Mouse (Mus musculus) layer of hippocampus, postnatal 25 days (tissue): ENCODE data around the gene Pla1a. TPM values are rescaled to one million over a fixed set of nuclear protein-coding genes. Genes with fewer than 3 reads are reported as not detected.
A peak's percentile ranks its signal among the peaks of the same experiment; 100 is the strongest.
"Not testable (repeated sequence)": the region's sequence is repeated elsewhere in the genome, so short reads cannot be mapped to it uniquely, and the experiment has no call there.

Source experiments
- DNase-seq, 2 experiments: peaks; one replicate each; pipeline ENCODE4 v3.0.0; 2022; ENCODE audit warnings: mixed read lengths in 2 of 2, low spot score in 1 of 2; ENCODE audit errors: extremely low spot score in 1 of 2
- total RNA-seq, 2 experiments: library from RNA; stranded (reverse); gene quantifications; 2 replicates each; pipeline ENCODE4 v1.2.3; 2021

The Pla1a gene
- total RNA-seq, 2 experiments from 2014 or later = 0.35 to 0.98 TPM

- DNase-seq = no peak
Observed at GRCm38 (mm10) chr16:38459990-38460389, 27.0 kb upstream of the Pla1a start.

DNA sequence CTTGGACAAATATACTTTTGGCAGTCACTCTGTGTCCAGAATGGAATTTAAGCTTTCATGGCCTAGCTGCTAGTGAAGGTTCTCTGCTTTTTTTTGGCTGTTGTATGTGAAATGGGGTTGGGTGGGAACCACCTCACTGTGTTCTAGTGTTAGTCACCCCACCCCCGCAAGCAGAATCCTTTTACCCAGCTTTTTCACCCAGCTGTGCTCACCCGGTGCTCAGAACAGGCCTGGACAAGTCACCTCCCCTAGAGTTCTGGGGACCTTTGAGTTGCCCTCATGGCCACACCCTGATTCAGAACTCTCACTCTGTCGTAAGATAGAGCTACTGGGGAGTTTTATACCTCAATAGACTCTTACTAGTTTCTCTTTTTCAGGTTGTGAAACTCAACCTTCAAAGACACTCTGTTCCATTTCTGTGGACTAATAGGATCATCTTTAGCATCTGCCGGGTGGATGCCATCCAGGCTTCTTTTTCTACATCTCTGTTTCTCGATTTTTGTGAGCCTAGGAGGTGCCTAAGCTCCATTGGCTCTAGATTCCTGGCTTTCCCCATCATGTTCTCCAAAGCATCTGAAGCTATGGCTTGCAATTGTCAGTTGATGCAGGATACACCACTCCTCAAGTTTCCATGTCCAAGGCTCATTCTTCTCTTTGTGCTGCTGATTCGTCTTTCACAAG is 25.8 kb upstream of the Pla1a start:
- no peak for DNase-seq

DNA sequence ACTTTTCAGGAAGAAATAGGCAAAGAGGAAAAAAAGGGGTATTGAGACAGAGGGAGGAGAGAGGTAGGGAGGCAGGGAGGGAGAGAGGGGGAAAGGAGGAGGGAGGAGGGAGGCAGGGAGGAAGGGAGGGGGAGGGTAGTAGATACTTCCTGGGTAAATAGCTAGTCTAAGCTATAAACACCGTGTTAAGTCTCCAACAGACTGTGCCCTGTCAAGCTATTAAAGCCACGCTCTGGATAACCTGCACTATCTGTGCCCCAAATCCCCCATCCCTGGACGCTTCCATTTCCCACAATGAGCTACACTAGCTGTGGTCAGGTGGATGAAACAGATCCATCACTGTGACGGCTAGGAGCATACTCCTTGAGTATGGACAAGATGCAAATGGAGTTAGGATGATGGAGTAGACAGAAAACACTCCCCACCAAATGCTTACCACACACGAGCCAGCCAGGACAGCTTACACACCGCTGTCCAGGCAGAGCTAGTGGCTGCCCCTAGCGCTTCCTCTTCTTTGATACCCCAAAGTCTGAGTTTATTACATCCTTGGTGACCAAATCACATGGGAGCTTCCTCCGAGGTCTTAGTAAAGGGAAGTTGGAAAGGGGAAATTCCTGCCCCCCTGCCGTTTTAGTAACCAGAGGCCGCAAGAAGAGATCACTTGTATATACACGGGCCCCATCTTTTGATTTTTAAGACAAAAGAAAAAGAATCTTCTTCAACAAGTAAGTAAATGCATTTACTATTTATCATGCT is 24.0 kb upstream of the Pla1a start:
- no peak for DNase-seq

DNA sequence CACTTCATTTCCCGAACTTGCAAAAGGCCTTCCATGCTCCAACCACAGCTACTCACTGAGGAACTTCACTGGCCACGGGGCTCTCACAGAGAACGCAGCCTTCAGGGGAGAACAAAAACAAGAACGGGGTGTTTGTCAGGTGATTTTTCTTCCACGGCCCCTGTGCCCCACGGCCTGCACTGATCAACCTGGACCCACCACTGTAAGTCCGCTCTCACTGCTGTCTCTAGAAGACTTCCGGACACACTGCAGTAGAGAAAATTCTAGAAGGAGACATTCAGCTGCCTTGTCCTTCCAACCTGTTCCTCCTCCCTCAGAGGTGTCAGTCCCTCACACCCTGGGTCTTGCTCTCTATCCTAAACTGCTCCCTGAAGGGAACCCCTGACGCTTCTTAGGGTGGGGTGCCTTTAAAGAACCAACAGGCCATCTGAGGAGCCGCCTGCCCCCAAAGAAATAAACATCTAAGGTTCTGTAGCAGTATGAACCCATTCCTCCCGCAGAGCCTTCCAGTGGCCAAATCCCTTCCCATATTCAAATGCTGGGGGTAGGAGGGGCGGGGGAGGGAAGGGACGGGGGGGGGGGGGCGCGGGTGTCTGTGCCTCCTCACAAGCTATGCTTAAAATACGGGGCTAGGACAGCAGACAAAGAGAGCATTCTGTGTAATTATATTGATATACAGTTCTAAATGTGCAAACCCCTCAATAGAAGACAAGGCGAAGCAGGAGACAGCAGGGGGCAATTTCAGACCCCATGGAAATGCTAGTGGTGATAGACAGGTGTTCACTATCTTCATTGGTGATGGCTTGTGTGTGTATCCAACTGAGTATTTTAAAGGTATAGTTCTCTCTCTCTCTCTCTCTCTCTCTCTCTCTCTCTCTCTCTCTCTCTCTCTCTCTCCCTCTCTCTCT is 22.8 kb upstream of the Pla1a start, which contains the start of gene Cd80:
Gene Cd80, plus strand, starts transcription at position 51 of the 908 bp plus-strand sequence.
- no peak for DNase-seq

- DNase-seq = no peak
Observed at GRCm38 (mm10) chr16:38454533-38455254, 21.7 kb upstream of the Pla1a start.

- DNase-seq = no peak
Observed at GRCm38 (mm10) chr16:38453952-38454351, 21.0 kb upstream of the Pla1a start.

DNA sequence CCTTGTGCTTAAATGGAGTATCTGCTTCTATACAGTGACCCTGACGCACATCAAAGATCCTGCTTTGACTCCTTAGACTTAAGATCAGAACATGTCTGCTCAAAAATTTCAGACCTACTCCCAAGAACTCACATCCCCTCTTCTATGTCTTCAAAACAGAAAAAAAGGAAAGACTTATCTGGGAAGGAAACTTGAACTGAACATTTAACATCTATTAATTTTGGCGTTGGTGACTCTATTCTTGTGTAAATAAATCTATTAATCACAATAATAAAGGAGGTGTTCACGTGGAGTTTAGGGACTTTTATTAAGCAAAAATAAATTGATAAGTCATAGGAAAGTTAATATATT is 20.2 kb upstream of the Pla1a start:
- DNase-seq = no peak

- peak; percentile 79 to 84 for DNase-seq
Observed at GRCm38 (mm10) chr16:38452442-38453202, 19.7 kb upstream of the Pla1a start, which contains the start of gene Adprh. Gene Adprh (minus strand): TSS chr16:38452703.

DNA sequence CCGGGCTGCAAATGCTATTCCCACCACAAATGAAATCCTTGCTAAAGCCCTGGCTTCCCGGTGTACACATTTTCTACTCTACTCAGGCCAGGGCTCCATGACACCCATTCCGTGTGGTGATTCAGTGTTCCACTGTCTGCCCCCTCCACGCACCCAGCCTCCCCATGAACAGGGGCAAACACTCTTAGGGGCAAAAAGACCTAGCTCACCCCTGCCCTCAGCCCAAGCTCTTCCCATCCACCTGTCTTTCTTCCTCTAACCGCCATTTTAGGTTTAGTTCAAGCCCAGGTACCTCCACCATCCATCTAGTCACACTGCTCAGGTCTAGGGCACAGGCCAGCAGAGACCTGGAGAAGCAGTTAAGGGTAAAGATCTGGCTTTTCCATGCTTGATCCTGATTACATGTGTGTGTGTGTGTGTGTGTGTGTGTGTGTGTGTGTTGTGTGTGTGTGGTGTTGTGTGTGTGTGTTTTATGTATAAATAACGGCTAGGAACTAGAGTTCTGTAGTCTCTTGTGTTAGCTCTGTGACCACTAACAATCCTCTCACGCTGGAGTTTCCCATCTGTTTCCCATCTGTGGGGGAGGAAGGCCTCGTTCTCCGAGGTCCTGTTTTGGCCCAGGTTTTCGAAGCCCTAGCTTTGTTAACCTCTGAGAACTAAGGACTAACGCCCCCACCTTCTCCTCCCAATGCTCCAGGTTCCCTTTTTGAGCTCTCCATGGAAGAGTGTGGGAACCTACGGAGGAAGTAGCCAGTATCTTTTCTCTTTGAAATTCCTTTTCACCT is 18.7 kb upstream of the Pla1a start:
- no peak for DNase-seq

DNA sequence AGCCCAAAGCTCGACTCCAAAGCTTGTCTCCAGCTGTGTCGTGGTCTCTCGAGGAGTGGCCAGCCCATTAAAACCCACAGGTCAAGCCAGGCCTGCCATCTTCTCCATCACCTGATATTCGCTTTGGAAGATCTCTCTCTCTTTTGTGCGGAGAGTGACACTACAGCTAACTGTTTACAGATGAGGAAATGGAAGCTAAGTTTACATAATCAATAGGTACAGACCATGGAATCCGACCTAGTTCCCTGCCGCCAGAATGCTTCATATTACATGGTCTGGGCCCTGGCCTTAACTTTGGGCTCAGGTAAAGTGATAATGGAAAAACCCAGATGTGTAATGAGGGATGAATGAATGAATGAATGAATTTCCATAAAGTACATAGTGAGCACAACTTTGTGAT is 17.8 kb upstream of the Pla1a start:
- DNase-seq = no peak

DNA sequence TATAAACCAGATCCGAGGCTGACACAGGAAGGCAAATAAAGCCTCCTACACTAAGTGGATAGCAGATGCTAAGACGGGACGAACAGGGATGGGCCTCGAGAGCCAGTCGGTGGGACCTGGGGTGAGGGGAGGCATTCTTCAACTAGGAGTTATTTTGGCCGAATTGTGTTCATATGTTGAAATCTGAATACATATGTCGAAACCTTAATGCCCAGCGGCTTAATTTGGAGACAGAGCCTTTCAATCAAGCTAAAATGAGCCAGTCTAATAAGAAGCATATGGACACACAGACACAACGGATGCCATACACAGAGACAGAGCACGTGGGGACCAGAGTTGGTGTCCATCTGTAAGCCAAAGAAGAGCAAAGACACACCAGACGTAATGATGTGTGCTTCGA is 15.5 kb upstream of the Pla1a start:
- no peak for DNase-seq

DNA sequence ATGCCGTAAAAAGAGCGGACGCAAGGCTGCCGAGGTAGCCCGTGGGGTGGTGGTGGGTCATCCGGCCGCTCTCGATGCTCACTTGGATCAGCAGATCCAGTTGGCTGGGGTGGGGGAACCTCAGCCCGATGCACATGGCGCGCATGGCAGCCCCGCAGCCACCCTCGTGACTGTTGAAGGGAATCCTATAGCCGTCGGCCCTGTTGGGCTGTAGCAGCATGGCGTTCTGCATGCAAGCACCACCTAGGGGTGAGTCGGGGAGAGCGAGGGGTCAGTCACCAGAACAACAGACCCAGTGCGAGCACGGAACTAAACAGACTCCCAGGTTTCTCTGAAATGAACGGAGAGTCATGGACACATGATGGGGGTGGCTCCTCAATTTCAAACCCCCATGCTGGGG is 14.4 kb upstream of the Pla1a start:
- DNase-seq = no peak

DNA sequence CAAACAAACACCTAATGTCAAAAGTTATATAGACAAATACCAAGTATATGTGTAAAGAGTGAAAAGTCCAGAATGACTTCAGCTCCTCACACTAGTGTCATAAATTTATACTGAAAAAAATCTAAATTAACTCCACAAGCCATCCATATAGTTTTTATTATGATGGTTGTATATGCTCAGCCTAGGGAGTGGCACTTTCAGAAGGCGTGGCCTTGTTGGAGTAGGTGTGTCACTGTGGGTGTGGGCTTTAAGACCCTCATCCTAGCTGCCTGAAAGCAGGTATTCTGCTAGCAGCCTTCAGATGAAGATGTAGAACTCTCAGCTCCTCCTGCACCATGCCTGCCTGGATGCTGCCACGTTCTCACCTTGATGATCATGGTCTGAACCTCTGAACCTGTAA is 13.2 kb upstream of the Pla1a start:
- not testable (repeated sequence) for DNase-seq

- DNase-seq = no peak
Observed at GRCm38 (mm10) chr16:38445576-38445975, 12.6 kb upstream of the Pla1a start.

DNA sequence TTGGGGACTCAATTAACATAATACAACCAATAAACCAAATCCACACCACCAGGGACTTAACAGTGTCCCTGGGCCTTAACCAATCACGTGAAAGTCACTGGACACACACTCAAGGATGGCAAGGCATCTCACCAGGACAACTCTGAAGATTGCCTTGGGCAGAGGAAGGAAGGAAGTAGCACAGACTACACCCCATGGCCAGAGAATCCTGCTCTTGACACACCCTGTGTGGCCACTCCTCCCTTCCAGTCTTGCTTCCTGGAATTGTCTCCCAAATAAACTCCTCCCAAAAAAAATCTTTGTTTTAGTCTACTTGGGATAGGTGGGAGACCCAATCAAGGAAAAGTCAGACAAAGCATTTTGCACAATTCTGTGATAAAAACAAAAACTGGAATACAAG is 12.1 kb upstream of the Pla1a start:
- no peak for DNase-seq

- DNase-seq = no peak
Observed at GRCm38 (mm10) chr16:38443721-38444464, 10.9 kb upstream of the Pla1a start.

DNA sequence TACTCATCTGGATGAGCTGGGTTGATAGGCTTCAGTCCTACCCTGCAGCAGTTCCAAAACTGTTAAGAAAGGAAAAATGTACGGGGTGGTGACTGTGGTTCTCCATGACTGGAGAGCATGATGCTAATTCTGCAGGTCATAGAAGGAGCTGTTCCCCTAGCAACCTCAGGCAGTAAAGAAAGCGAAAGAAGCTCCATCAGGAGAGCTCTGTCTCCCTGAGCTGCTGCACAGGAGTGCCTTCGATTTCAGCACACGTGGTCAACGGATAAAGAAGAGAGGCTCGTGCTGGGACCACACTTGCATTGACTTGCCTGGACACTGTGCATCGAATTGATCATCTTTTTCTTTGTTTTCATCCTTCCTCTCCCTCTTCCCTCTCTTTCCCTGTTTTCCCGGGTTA is 9.3 kb upstream of the Pla1a start:
- DNase-seq = no peak

GRCm38 (mm10) chr16:38441611-38442010 is 8.7 kb upstream of the Pla1a start:
- DNase-seq = no peak
